Mouse (Mus musculus) stomach, postnatal 0 days (tissue): ENCODE data around the gene Fam187b. TPM values are rescaled to one million over a fixed set of nuclear protein-coding genes. Genes with fewer than 3 reads are reported as not detected.
"Not testable (repeated sequence)": the region's sequence is repeated elsewhere in the genome, so short reads cannot be mapped to it uniquely, and the experiment has no call there.

Source experiments
- ATAC-seq: fragments of 200-750 bp; cut with Nextera tagmentation; 2 replicates; pipeline ENCODE4 v1.8.0; 2017; ENCODE audit not compliant: low FRiP score, low TSS enrichment
- DNase-seq: peaks from one replicate; pipeline ENCODE4 v3.0.0-alpha.2; 2016; ENCODE audit warnings: low spot score
- H3K27ac ChIP-seq: fragments of 300-500 bp; sonication (generic); replicated peaks from 2 replicates; pipeline ENCODE4 v1.5.1; 2014; ENCODE audit warnings: mild to moderate bottlenecking, control low read depth
- H3K27me3 ChIP-seq: fragments of 300-500 bp; sonication (generic); 2 replicates; pipeline ENCODE4 v1.6.1; 2014; ENCODE audit warnings: low read length; ENCODE audit not compliant: control insufficient read depth, insufficient read depth
- H3K36me3 ChIP-seq: fragments of 300-500 bp; sonication (generic); 2 replicates; pipeline ENCODE4 v1.6.1; 2014; ENCODE audit warnings: low read length, mixed read lengths; ENCODE audit not compliant: control insufficient read depth, insufficient read depth
- H3K4me1 ChIP-seq: fragments of 300-500 bp; sonication (generic); replicated peaks from 2 replicates; pipeline ENCODE4 v1.6.1; 2014; ENCODE audit warnings: antibody characterized with exemption; ENCODE audit not compliant: control insufficient read depth, insufficient read depth
- H3K4me2 ChIP-seq: fragments of 300-500 bp; sonication (generic); replicated peaks from 2 replicates; pipeline ENCODE4 v1.6.1; 2014; ENCODE audit warnings: low read depth, mild to moderate bottlenecking, control low read depth, moderate library complexity
- H3K4me3 ChIP-seq: fragments of 300-500 bp; sonication (generic); 2 replicates; pipeline ENCODE4 v1.5.1; 2014; ENCODE audit warnings: low read depth, low read length, control low read depth
- H3K9ac ChIP-seq: fragments of 300-500 bp; sonication (generic); 2 replicates; pipeline ENCODE4 v1.6.1; 2014; ENCODE audit warnings: mild to moderate bottlenecking, low read length, control low read depth, mixed read lengths
- H3K9me3 ChIP-seq: fragments of 300-500 bp; sonication (generic); 2 replicates; pipeline ENCODE4 v1.6.1; 2016; ENCODE audit warnings: low read length; ENCODE audit not compliant: control insufficient read depth
- CTCF ChIP-seq: IDR thresholded peaks from 2 replicates; pipeline ENCODE4 v1.5.1; 2016; ENCODE audit warnings: antibody characterized with exemption, low read depth, mild to moderate bottlenecking, moderate library complexity
- EP300 ChIP-seq: optimal IDR thresholded peaks from 2 replicates; pipeline ENCODE3; 2016; ENCODE audit warnings: antibody characterized with exemption
- WGBS: fragments of 180-500 bp; shearing (Covaris S2); extraction: QIAGEN DNeasy Blood & Tissue Kit; methylation state at CpG from one replicate; pipeline ENCODE4 v1.1.7; 2014; 5-methylcytosine and 5-hydroxymethylcytosine counted together
- polyA plus RNA-seq: library from polyadenylated mRNA; unstranded; fragments of >200 nt; fragmentation: Nextera tagmentation; extraction: Ambion mirVana; gene quantifications from 2 replicates; pipeline ENCODE4 v1.2.1, GENCODE M21; 2015

Gene Fam187b
- polyA plus RNA-seq, 1 experiment from 2014 or later, result 5.3 TPM

DNA sequence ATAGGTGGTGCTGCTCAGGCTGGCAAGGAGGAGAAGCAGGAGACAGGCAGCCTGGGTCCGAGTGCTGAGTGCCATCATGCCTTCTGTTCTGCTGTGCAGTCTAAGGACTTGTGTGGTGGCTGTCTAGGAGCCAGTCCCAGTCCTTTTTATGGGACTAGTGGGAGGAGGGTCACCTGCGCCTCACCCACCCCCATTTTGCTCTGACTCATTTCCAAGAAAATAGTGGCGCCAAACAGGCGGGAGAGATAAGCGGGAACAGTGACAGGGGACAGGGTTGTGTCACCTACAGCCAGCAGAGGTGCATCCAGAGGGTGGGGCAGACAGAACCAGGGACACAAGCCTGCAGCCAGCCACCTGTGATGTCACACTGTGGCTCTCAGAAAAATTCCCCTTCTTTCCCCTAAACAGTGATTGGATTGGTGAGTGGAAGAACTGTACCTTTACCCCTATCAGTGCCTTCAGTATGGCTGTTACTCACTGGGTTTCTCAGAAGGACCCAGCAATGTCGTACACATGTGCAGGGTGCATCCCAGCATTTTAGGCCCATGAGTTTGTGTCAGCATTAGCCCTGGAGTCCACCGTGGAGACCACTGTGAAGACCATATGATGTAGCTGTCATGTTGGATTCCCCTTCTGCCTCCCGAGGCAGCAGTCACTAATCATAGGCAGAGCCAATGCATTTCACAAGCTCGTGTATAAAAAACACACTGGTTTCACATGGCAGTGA is 29.5 kb upstream of the Fam187b start, which contains the start of gene Hamp:
Hamp (minus strand) TSS at position 124 of the 727 bp plus-strand sequence.
- 63% methylated on average over 9 of the region's 9 CpGs for WGBS

GRCm38 (mm10) chr7:30944706-30945105 is 28.9 kb upstream of the Fam187b start:
- not testable (repeated sequence) for H3K36me3 ChIP-seq, H3K9me3 ChIP-seq, ATAC-seq, H3K27ac ChIP-seq, H3K4me3 ChIP-seq, DNase-seq, H3K4me1 ChIP-seq, H3K4me2 ChIP-seq, H3K27me3 ChIP-seq, H3K9ac ChIP-seq
- 54% methylated on average over 2 of the region's 2 CpGs for WGBS

More for the DNA sequence above, 29.5 kb upstream of the Fam187b start, which contains the start of gene Hamp:
- no peak for TF ChIP-seq EP300
- H3K9ac ChIP-seq, result no peak within 1 kb of the TSS
- ATAC-seq, result peak; percentile 31
- H3K4me1 ChIP-seq, result no peaks in the 10 kb centered on the region
- H3K4me3 ChIP-seq, result no peak within 1 kb of the TSS
- H3K9me3 ChIP-seq, result no peaks in the 10 kb centered on the region
- H3K27me3 ChIP-seq, result no peaks in the 10 kb centered on the region
- peaks cover 2% of the 10 kb centered on the region for H3K36me3 ChIP-seq
- no peak within 1 kb of the TSS for H3K4me2 ChIP-seq
- H3K27ac ChIP-seq, result no peak within 1 kb of the TSS
- DNase-seq, result no peak

- H3K9ac ChIP-seq, H3K27ac ChIP-seq, H3K4me3 ChIP-seq, H3K4me2 ChIP-seq, H3K9me3 ChIP-seq, H3K36me3 ChIP-seq, H3K4me1 ChIP-seq, DNase-seq, H3K27me3 ChIP-seq: not testable (repeated sequence)
- WGBS, result 86% methylated on average over 7 of the region's 7 CpGs
- ATAC-seq, result peak; percentile 30; the same call in 1 of the 2 replicates
Measured at GRCm38 (mm10) chr7:30945466-30945865, 28.1 kb upstream of the Fam187b start.

GRCm38 (mm10) chr7:30945876-30946275 is 27.7 kb upstream of the Fam187b start:
- H3K4me2 ChIP-seq, result no peak overlapping the region
- H3K4me3 ChIP-seq, result no peak overlapping the region
- peaks cover 5% of the 10 kb centered on the region for H3K36me3 ChIP-seq
- no peak for DNase-seq
- TF ChIP-seq CTCF (no peak), EP300 (no peak)
- H3K9me3 ChIP-seq, result no peaks in the 10 kb centered on the region
- WGBS, result 87% methylated on average over 7 of the region's 7 CpGs
- no peaks in the 10 kb centered on the region for H3K27me3 ChIP-seq
- no peak for ATAC-seq
- H3K4me1 ChIP-seq, result no peaks in the 10 kb centered on the region
- no peak overlapping the region for H3K9ac ChIP-seq
- no peak overlapping the region for H3K27ac ChIP-seq

GRCm38 (mm10) chr7:30949902-30950301 is 23.7 kb upstream of the Fam187b start:
- H3K36me3 ChIP-seq, result peaks cover 21% of the 10 kb centered on the region
- not testable (repeated sequence) for DNase-seq, H3K27me3 ChIP-seq, H3K4me3 ChIP-seq, ATAC-seq, H3K9me3 ChIP-seq, H3K4me2 ChIP-seq, H3K27ac ChIP-seq, H3K9ac ChIP-seq, H3K4me1 ChIP-seq
- 80% methylated on average over 3 of the region's 3 CpGs for WGBS

DNA sequence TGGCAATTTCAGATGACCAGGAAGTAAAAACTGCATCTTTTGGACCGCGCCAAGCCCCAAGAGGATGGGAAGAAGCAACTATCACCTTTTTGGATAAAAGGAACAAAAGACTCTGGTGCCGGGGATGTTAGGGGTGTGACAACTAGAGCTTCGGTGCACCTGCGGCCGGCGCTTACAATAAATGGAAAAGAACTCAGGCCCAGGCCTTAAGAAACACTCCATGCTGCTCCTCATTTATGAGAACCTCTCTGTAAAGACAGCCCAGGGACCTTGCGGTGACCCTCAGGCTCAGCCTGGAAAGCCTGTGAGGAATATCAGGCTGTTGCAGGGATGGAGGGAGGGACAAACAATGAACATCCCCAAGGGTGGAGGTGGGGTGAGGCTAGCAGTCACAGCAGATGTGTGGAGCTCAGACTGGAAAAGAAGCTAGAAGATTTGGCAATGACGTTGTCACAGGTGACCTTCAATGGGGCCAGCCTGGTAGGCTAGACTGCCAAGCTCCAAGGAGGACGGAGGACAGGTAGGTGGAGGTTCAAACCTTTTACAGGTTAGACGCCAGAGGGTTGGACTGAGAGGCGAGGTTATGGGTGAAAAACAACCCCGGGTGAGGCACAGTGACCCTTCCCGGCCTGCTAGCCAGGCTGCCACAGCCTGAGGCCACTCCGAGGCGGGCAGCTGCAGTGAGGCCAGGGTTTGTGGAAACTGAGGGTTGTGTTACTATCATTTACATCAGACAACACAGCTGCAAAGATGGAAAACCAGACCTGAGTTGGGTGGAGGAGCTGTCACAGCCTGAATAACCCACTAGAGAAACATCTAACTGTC is 20.9 kb upstream of the Fam187b start:
- ATAC-seq, result no peak
- H3K27ac ChIP-seq, result no peak overlapping the region
- TF ChIP-seq EP300 (no peak), CTCF (no peak)
- WGBS, result 92% methylated on average over 16 of the region's 16 CpGs
- no peak overlapping the region for H3K9ac ChIP-seq
- no peaks in the 10 kb centered on the region for H3K27me3 ChIP-seq
- peaks cover 24% of the 10 kb centered on the region for H3K36me3 ChIP-seq
- H3K9me3 ChIP-seq, result no peaks in the 10 kb centered on the region
- H3K4me1 ChIP-seq, result 0 out of 2 replicates have a peak, but pooled peaks cover 4% of the 10 kb centered on the region
- H3K4me2 ChIP-seq, result no peak overlapping the region
- no peak for DNase-seq
- H3K4me3 ChIP-seq, result no peak overlapping the region
